Mouse (Mus musculus) liver, postnatal 0 days (tissue): ENCODE measurements at regions not wholly inside any gene's neighbourhood (a gene's known extent, or its start where the extent isn't known, plus 50 kb on each side); places are given as distances from the start of the nearest gene placed in this dataset.

ENCODE experiments used
- CTCF ChIP-seq: sonication (generic); IDR thresholded peaks from 2 replicates; pipeline ENCODE4 v1.5.1; 2016; ENCODE audit warnings: antibody characterized with exemption, low read depth
- EP300 ChIP-seq: IDR thresholded peaks from 2 replicates; pipeline ENCODE4 v1.6.1; 2016; ENCODE audit warnings: antibody characterized with exemption, low read depth, mild to moderate bottlenecking

GRCm38 (mm10) chr12:39667701-39668100 is 370.1 kb downstream of the Arl4a start:
- TF ChIP-seq CTCF (no peak), EP300 (no peak)
